Mouse (Mus musculus) MEL (cell line): ENCODE measurements around the gene Nos3.

ENCODE experiments used
- BHLHE40 ChIP-seq: IDR thresholded peaks from 2 replicates; pipeline ENCODE4 v1.6.1; 2012; ENCODE audit warnings: low read depth, mild to moderate bottlenecking, inconsistent platforms, low read length, improper control_type of control experiment, borderline replicate concordance
- CTCF ChIP-seq, 3 experiments: IDR thresholded peaks in 2 of 3; conservative IDR thresholded peaks in 1 of 3; 2 replicates each; pipeline ENCODE4 v1.5.1; 2011 to 2012; ENCODE audit warnings: low read length in 3 of 3, low read depth in 2 of 3, mild to moderate bottlenecking in 2 of 3, improper control_type of control experiment in 1 of 3, inconsistent platforms in 1 of 3, mixed read lengths in 1 of 3, moderate library complexity in 1 of 3; ENCODE audit not compliant: control insufficient read depth in 1 of 3, insufficient read depth in 1 of 3, poor library complexity in 1 of 3, severe bottlenecking in 1 of 3
- EP300 ChIP-seq, 2 experiments: IDR thresholded peaks; 2 replicates each; pipeline ENCODE4 v1.6.1; 2011; ENCODE audit warnings: improper control_type of control experiment in 2 of 2, low read length in 2 of 2, low read depth in 1 of 2, mild to moderate bottlenecking in 1 of 2
- GATA1 ChIP-seq: IDR thresholded peaks from 2 replicates; pipeline ENCODE4 v1.6.1; 2011; ENCODE audit warnings: low read depth, low read length, improper control_type of control experiment
- KAT2A ChIP-seq: conservative IDR thresholded peaks from 2 replicates; pipeline ENCODE4 v1.6.1; 2012; ENCODE audit warnings: low read depth, low read length, improper control_type of control experiment, inconsistent platforms
- NRF1 ChIP-seq: IDR thresholded peaks from 2 replicates; pipeline ENCODE4 v1.6.1; 2014; ENCODE audit warnings: low read depth, mild to moderate bottlenecking, inconsistent platforms, low read length, improper control_type of control experiment, moderate library complexity; ENCODE audit not compliant: poor library complexity, insufficient read depth, severe bottlenecking
- POLR2A ChIP-seq, 2 experiments: IDR thresholded peaks; 2 replicates each; pipeline ENCODE4 v1.6.1; 2011 to 2012; ENCODE audit warnings: low read length in 2 of 2, mild to moderate bottlenecking in 2 of 2, control low read depth in 1 of 2, improper control_type of control experiment in 1 of 2, low read depth in 1 of 2, moderate library complexity in 1 of 2; ENCODE audit not compliant: control insufficient read depth in 1 of 2, insufficient read depth in 1 of 2, poor library complexity in 1 of 2
- USF1 ChIP-seq: IDR thresholded peaks from 2 replicates; pipeline ENCODE4 v1.6.1; 2014; ENCODE audit warnings: low read depth, mild to moderate bottlenecking, inconsistent platforms, low read length, improper control_type of control experiment, moderate library complexity
- ZC3H11A ChIP-seq: IDR thresholded peaks from 2 replicates; pipeline ENCODE4 v1.6.1; 2012; ENCODE audit warnings: low read depth, mild to moderate bottlenecking, inconsistent platforms, low read length, improper control_type of control experiment
- ZKSCAN1 ChIP-seq: IDR thresholded peaks from 2 replicates; pipeline ENCODE4 v1.6.1; 2012; ENCODE audit warnings: low read depth, mild to moderate bottlenecking, inconsistent platforms, low read length, improper control_type of control experiment, moderate library complexity

DNA sequence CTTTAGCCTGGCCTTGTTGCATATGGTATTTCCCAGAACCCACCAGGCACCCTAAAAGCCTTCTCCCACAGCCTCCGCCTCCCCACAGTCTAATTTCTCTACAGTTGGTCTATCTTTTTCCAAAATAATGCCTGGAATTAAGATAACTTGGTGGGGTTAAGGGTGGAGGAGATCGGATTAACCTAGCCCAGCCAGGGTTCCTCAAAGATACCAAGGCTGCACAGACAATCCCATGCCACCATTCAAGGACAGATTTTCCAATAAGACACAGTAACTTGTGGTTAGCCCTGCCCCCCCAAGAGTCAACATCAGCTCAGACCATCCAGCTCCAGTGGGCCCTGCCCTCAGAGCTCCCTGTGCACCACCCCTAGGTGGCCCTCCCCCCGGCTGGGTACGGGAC is 15.9 kb downstream of the Nos3 start:
- no peak for TF ChIP-seq CTCF (IDR thresholded peaks at IDR 0.05 in 2 of 3, conservative IDR thresholded peaks at IDR 0.05 in 1 of 3; ENCODE audit: control insufficient read depth in 1 of 3, insufficient read depth in 1 of 3, low read depth in 2 of 3, low read length in 3 of 3, poor library complexity in 1 of 3, severe bottlenecking in 1 of 3)
- TF ChIP-seq GATA1: peak; percentile 96
- TF ChIP-seq POLR2A (IDR thresholded peaks at IDR 0.05; ENCODE audit: control insufficient read depth in 1 of 2, insufficient read depth in 1 of 2, low read depth in 1 of 2, low read length in 2 of 2, poor library complexity in 1 of 2): no peak
- no peak for TF ChIP-seq ZC3H11A
- peak; percentile 95 to 98 for TF ChIP-seq EP300 (IDR thresholded peaks at IDR 0.05; ENCODE audit: low read depth in 1 of 2, low read length in 2 of 2)
- no peak for TF ChIP-seq USF1
- TF ChIP-seq ZKSCAN1: no peak
- TF ChIP-seq NRF1: no peak
- no peak for TF ChIP-seq BHLHE40
- TF ChIP-seq KAT2A: no peak
